Mouse (Mus musculus) liver, embryonic 15.5 days (tissue): ENCODE data around the gene Efna2. TPM values are rescaled to one million over a fixed set of nuclear protein-coding genes. Genes with fewer than 3 reads are reported as not detected.

Experiments
- ATAC-seq: fragments of 200-750 bp; cut with Nextera tagmentation; 2 replicates; pipeline ENCODE4 v1.8.0; 2017; ENCODE audit warnings: moderate number of reproducible peaks, mild to moderate bottlenecking, moderate library complexity; ENCODE audit not compliant: insufficient read depth
- H3K27ac ChIP-seq: fragments of 300-500 bp; sonication (generic); replicated peaks from 2 replicates; pipeline ENCODE4 v1.5.1; 2015; ENCODE audit warnings: mild to moderate bottlenecking, inconsistent platforms
- H3K27me3 ChIP-seq: fragments of 300-500 bp; sonication (generic); 2 replicates; pipeline ENCODE4 v1.6.1; 2015; ENCODE audit warnings: mild to moderate bottlenecking, inconsistent platforms
- H3K36me3 ChIP-seq: fragments of 300-500 bp; sonication (generic); replicated peaks from 2 replicates; pipeline ENCODE4 v1.6.1; 2015; ENCODE audit warnings: moderate library complexity, mild to moderate bottlenecking, inconsistent platforms
- H3K4me1 ChIP-seq: fragments of 300-500 bp; sonication (generic); replicated peaks from 2 replicates; pipeline ENCODE4 v1.6.1; 2015; ENCODE audit warnings: inconsistent platforms
- H3K4me2 ChIP-seq: fragments of 300-500 bp; sonication (generic); 2 replicates; pipeline ENCODE4 v1.6.1; 2015; ENCODE audit warnings: moderate library complexity, mild to moderate bottlenecking, inconsistent platforms
- H3K4me3 ChIP-seq: fragments of 300-500 bp; sonication (generic); replicated peaks from 2 replicates; pipeline ENCODE4 v1.5.1; 2015; ENCODE audit warnings: mild to moderate bottlenecking, inconsistent platforms
- H3K9ac ChIP-seq: fragments of 300-500 bp; sonication (generic); 2 replicates; pipeline ENCODE4 v1.6.1; 2015; ENCODE audit warnings: moderate library complexity, mild to moderate bottlenecking, inconsistent platforms
- H3K9me3 ChIP-seq: fragments of 300-500 bp; sonication (generic); replicated peaks from 2 replicates; pipeline ENCODE4 v1.6.1; 2016; ENCODE audit warnings: inconsistent platforms
- WGBS: fragments of 180-500 bp; shearing (Covaris S2); methylation state at CpG from one replicate; pipeline ENCODE4 v1.1.7; 2015; ENCODE audit warnings: mixed read lengths; ENCODE audit not compliant: insufficient replicate concordance; 5-methylcytosine and 5-hydroxymethylcytosine counted together
- polyA plus RNA-seq: library from polyadenylated mRNA; unstranded; fragments of >200 nt; fragmentation: Nextera tagmentation; extraction: Ambion mirVana; gene quantifications from 2 replicates; pipeline ENCODE4 v1.2.1, GENCODE M21; 2015

Gene Efna2
- polyA plus RNA-seq, 1 experiment from 2014 or later = 0.61 TPM

DNA sequence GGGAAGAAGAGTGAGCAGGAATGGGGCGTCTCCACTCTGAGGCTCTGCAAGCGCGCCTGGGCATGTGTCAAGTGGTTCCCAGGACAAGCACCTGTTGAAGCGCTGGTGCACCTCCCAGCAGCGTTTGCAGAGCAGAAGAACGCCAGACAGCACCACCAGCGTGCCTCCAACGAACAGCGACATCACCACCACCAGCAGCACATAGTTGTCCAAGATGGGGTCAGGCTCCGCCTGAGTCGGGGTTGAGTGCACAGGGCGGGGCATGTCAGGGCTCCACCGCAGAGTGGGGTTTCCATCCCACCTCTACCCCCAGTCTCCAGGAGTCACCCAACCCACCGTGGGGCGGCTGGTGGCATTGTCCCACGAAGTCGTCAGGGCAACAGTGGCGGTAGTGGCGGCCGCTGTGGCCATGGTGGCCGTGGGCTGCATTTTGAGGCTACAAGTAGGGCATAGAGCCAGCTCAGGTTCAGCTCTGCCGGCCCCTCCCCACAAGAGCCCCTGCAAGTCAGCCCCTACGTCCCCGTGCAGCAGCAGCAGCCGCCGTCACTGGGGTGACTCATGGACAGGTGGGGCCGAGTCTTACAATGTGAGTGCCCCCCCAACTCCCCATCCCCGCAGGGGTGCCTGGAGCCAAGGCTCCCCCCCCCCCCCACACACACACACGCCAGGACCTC lies 42.2 kb upstream of the Efna2 start:
- Histone ChIP-seq H3K36me3 (peaks cover 7% of the 10 kb centered on the region), H3K9ac (0 out of 2 replicates have a peak overlapping the region, but pooled peaks have one; percentile 11), H3K4me3 (peak overlapping the region; percentile 62), H3K9me3 (no peaks in the 10 kb centered on the region), H3K27ac (no peak overlapping the region), H3K4me2 (peak overlapping the region; percentile 96), H3K4me1 (peaks cover 76% of the 10 kb centered on the region), H3K27me3 (peaks cover 63% of the 10 kb centered on the region)
- 2% methylated on average over 29 of the region's 29 CpGs for WGBS
- ATAC-seq = no peak

GRCm38 (mm10) chr10:80137626-80138552 lies 41.4 kb upstream of the Efna2 start:
- Histone ChIP-seq H3K9ac (peak overlapping the region; percentile 51; the same call in 1 of the 2 replicates), H3K4me1 (peaks cover 76% of the 10 kb centered on the region), H3K9me3 (no peaks in the 10 kb centered on the region), H3K27me3 (peaks cover 63% of the 10 kb centered on the region), H3K36me3 (no peaks in the 10 kb centered on the region), H3K4me2 (peak overlapping the region; percentile 96), H3K27ac (no peak overlapping the region), H3K4me3 (peak overlapping the region; percentile 62)
- ATAC-seq = no peak
- WGBS = 9% methylated on average over 33 of the region's 33 CpGs

- Histone ChIP-seq H3K36me3 (peaks cover 6% of the 10 kb centered on the region), H3K9me3 (no peaks in the 10 kb centered on the region), H3K27ac (peak within 1 kb of the TSS; percentile 14; the same call in 1 of the 2 replicates), H3K4me1 (peaks cover 80% of the 10 kb centered on the region), H3K4me2 (peak within 1 kb of the TSS; percentile 96), H3K4me3 (peak within 1 kb of the TSS; percentile 62), H3K27me3 (peaks cover 63% of the 10 kb centered on the region), H3K9ac (peak within 1 kb of the TSS; percentile 51)
- under 1% methylated on average over 79 of the region's 94 CpGs for WGBS
- ATAC-seq = no peak
These were observed 40.5 kb upstream of the Efna2 start, which contains the start of gene Atp5d for GRCm38 (mm10) chr10:80138553-80139438. TSS of gene Atp5d (plus strand) at chr10:80138632.

DNA sequence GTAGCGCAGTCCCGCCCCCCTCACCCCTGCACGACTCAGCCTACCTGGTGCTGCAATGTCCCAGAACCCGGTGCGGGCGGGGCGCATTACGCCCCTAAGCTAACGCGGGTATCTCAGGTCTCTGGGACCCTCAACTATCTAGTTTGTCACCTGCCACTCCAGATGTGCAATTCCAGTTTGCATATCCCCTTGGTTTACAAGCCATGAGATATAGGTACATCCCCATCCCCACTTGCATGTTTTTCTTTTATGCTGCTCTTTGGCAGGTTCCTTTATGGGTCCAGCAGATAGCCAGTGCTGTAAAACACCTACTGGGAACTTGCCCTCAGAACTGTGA lies 39.9 kb upstream of the Efna2 start:
- H3K4me1 ChIP-seq = peaks cover 86% of the 10 kb centered on the region
- H3K36me3 ChIP-seq = peaks cover 12% of the 10 kb centered on the region
- H3K9me3 ChIP-seq = no peaks in the 10 kb centered on the region
- peak overlapping the region; percentile 96 for H3K4me2 ChIP-seq
- peaks cover 63% of the 10 kb centered on the region for H3K27me3 ChIP-seq
- WGBS = 3% methylated on average over 10 of the region's 10 CpGs
- ATAC-seq = no peak
- H3K9ac ChIP-seq = peak overlapping the region; percentile 51; the same call in 1 of the 2 replicates
- no peak overlapping the region for H3K27ac ChIP-seq
- peak overlapping the region; percentile 62 for H3K4me3 ChIP-seq

DNA sequence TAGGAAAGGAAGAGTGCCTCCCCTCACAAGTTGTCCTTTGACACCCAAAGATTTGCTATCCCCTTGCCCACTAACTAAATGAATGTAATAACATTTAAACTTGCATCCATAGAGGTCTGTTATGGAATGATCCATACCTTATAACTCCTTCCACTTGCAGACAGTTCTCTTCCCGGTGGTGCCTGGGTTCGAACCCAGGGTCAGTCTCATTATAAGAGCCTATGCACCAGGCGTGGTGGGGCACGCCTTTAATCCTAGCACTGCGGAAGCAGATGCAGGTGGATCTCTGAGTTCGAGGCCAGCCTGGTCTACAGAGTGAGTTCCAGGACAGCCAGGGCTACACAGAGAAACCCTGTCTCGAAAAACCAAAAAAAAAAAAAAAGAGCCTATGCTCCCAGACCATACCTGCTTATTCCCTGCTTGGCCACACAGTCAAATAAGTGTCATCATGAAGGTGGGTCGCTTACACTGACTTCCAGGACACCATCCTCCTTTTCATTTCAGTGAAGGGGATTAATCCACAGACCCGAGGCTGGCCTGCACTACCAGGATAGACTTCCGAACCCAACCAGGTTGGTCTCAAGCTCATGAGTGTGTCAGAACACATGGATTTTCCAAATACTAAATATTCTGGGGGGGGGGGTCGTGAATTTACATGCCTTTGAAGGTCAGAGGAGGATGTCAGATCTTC lies 39.2 kb upstream of the Efna2 start:
- peaks cover 56% of the 10 kb centered on the region for H3K27me3 ChIP-seq
- H3K4me1 ChIP-seq = peaks cover 92% of the 10 kb centered on the region
- WGBS = 63% methylated on average over 11 of the region's 11 CpGs
- no peak for ATAC-seq
- no peaks in the 10 kb centered on the region for H3K9me3 ChIP-seq
- H3K9ac ChIP-seq = no peak overlapping the region
- no peak overlapping the region for H3K4me3 ChIP-seq
- peaks cover 19% of the 10 kb centered on the region for H3K36me3 ChIP-seq
- peak overlapping the region; percentile 96; the same call in 1 of the 2 replicates for H3K4me2 ChIP-seq
- H3K27ac ChIP-seq = peak overlapping the region; percentile 95; the same call in 1 of the 2 replicates

DNA sequence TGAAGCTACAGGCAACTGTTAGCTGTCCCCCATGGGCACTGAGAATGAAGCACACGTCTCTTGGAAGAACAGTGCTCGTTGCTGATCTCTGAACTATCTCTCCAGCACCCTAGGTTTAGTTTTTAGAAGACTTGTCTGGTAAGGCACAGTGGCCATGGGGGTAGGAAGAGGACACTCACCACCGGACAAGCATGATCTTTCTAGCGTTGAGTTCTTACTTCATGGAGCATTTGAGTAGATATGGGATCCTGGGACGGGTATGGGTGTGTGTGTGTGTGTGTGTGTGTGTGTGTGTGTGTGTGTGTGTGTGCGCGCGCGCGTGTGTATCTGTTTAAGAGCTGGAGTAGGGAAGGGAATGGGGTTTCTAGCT lies 38.6 kb upstream of the Efna2 start, which contains the start of gene Cbarp:
Gene Cbarp (minus strand): TSS at position 170 of the 370 bp plus-strand sequence.
- peak within 1 kb of the TSS; percentile 75 for H3K4me3 ChIP-seq
- H3K27ac ChIP-seq = peak within 1 kb of the TSS; percentile 95
- ATAC-seq = no peak
- H3K4me2 ChIP-seq = peak within 1 kb of the TSS; percentile 96
- H3K36me3 ChIP-seq = peaks cover 24% of the 10 kb centered on the region
- H3K27me3 ChIP-seq = peaks cover 50% of the 10 kb centered on the region
- peaks cover 95% of the 10 kb centered on the region for H3K4me1 ChIP-seq
- WGBS = 63% methylated on average over 10 of the region's 10 CpGs
- H3K9me3 ChIP-seq = no peaks in the 10 kb centered on the region
- H3K9ac ChIP-seq = peak within 1 kb of the TSS; percentile 67

DNA sequence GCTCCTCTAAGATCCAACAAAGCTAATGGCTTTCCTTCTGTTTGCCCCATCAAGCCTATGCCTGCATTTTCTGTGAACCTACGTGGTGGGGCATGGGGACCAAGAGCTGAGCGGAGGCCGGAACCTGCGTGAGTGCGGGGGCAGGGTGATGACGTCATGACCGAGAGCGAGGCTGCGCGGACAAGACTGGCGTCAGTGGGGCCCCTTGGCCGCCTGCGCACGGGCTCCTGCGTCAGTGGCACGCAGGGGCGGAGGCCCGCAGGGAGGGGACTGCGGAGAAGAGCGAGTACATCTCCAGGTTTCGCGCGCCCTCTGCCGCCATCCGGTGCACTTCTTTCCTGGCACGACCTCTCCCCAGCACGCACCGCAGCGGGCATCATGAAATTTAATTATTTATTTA lies 38.0 kb upstream of the Efna2 start:
- Histone ChIP-seq H3K4me1 (peaks cover 95% of the 10 kb centered on the region), H3K27me3 (peaks cover 44% of the 10 kb centered on the region), H3K36me3 (peaks cover 30% of the 10 kb centered on the region), H3K27ac (peak overlapping the region; percentile 95), H3K9ac (peak overlapping the region; percentile 67), H3K9me3 (no peaks in the 10 kb centered on the region), H3K4me2 (peak overlapping the region; percentile 95), H3K4me3 (peak overlapping the region; percentile 75)
- peak; percentile 65 for ATAC-seq
- under 1% methylated on average over 29 of the region's 29 CpGs for WGBS

- under 1% methylated on average over 43 of the region's 43 CpGs for WGBS
- H3K4me2 ChIP-seq = peak overlapping the region; percentile 95
- peak; percentile 81 for ATAC-seq
- peaks cover 37% of the 10 kb centered on the region for H3K27me3 ChIP-seq
- H3K36me3 ChIP-seq = peaks cover 36% of the 10 kb centered on the region
- peak overlapping the region; percentile 85 for H3K9ac ChIP-seq
- H3K27ac ChIP-seq = peak overlapping the region; percentile 95
- no peaks in the 10 kb centered on the region for H3K9me3 ChIP-seq
- H3K4me3 ChIP-seq = peak overlapping the region; percentile 75
- peaks cover 95% of the 10 kb centered on the region for H3K4me1 ChIP-seq
These were observed 37.3 kb upstream of the Efna2 start for GRCm38 (mm10) chr10:80141786-80142529.

GRCm38 (mm10) chr10:80142530-80142925 lies 36.8 kb upstream of the Efna2 start:
- peak; percentile 46 for ATAC-seq
- Histone ChIP-seq H3K27me3 (peaks cover 32% of the 10 kb centered on the region), H3K9me3 (no peaks in the 10 kb centered on the region), H3K9ac (peak overlapping the region; percentile 85), H3K36me3 (peaks cover 36% of the 10 kb centered on the region), H3K27ac (peak overlapping the region; percentile 95), H3K4me3 (peak overlapping the region; percentile 75), H3K4me1 (peaks cover 95% of the 10 kb centered on the region), H3K4me2 (peak overlapping the region; percentile 95)
- under 1% methylated on average over 15 of the region's 15 CpGs for WGBS
